Mouse (Mus musculus) liver, embryonic 15.5 days (tissue): ENCODE results near the gene Osbp2. TPM values are rescaled to one million over a fixed set of nuclear protein-coding genes. Genes with fewer than 3 reads are reported as not detected.
"Not testable (repeated sequence)": the region's sequence is repeated elsewhere in the genome, so short reads cannot be mapped to it uniquely, and the experiment has no call there.

Experiments used
- ATAC-seq: fragments of 200-750 bp; cut with Nextera tagmentation; 2 replicates; pipeline ENCODE4 v1.8.0; 2017; ENCODE audit warnings: moderate number of reproducible peaks, mild to moderate bottlenecking, moderate library complexity; ENCODE audit not compliant: insufficient read depth
- H3K27ac ChIP-seq: fragments of 300-500 bp; sonication (generic); replicated peaks from 2 replicates; pipeline ENCODE4 v1.5.1; 2015; ENCODE audit warnings: mild to moderate bottlenecking, inconsistent platforms
- H3K27me3 ChIP-seq: fragments of 300-500 bp; sonication (generic); 2 replicates; pipeline ENCODE4 v1.6.1; 2015; ENCODE audit warnings: mild to moderate bottlenecking, inconsistent platforms
- H3K36me3 ChIP-seq: fragments of 300-500 bp; sonication (generic); replicated peaks from 2 replicates; pipeline ENCODE4 v1.6.1; 2015; ENCODE audit warnings: moderate library complexity, mild to moderate bottlenecking, inconsistent platforms
- H3K4me1 ChIP-seq: fragments of 300-500 bp; sonication (generic); replicated peaks from 2 replicates; pipeline ENCODE4 v1.6.1; 2015; ENCODE audit warnings: inconsistent platforms
- H3K4me2 ChIP-seq: fragments of 300-500 bp; sonication (generic); 2 replicates; pipeline ENCODE4 v1.6.1; 2015; ENCODE audit warnings: moderate library complexity, mild to moderate bottlenecking, inconsistent platforms
- H3K4me3 ChIP-seq: fragments of 300-500 bp; sonication (generic); replicated peaks from 2 replicates; pipeline ENCODE4 v1.5.1; 2015; ENCODE audit warnings: mild to moderate bottlenecking, inconsistent platforms
- H3K9ac ChIP-seq: fragments of 300-500 bp; sonication (generic); 2 replicates; pipeline ENCODE4 v1.6.1; 2015; ENCODE audit warnings: moderate library complexity, mild to moderate bottlenecking, inconsistent platforms
- H3K9me3 ChIP-seq: fragments of 300-500 bp; sonication (generic); replicated peaks from 2 replicates; pipeline ENCODE4 v1.6.1; 2016; ENCODE audit warnings: inconsistent platforms
- WGBS: fragments of 180-500 bp; shearing (Covaris S2); methylation state at CpG from one replicate; pipeline ENCODE4 v1.1.7; 2015; ENCODE audit warnings: mixed read lengths; ENCODE audit not compliant: insufficient replicate concordance; 5-methylcytosine and 5-hydroxymethylcytosine counted together
- polyA plus RNA-seq: library from polyadenylated mRNA; unstranded; fragments of >200 nt; fragmentation: Nextera tagmentation; extraction: Ambion mirVana; gene quantifications from 2 replicates; pipeline ENCODE4 v1.2.1, GENCODE M21; 2015

Osbp2 gene
- 0.09 TPM in 2 replicates for polyA plus RNA-seq

DNA sequence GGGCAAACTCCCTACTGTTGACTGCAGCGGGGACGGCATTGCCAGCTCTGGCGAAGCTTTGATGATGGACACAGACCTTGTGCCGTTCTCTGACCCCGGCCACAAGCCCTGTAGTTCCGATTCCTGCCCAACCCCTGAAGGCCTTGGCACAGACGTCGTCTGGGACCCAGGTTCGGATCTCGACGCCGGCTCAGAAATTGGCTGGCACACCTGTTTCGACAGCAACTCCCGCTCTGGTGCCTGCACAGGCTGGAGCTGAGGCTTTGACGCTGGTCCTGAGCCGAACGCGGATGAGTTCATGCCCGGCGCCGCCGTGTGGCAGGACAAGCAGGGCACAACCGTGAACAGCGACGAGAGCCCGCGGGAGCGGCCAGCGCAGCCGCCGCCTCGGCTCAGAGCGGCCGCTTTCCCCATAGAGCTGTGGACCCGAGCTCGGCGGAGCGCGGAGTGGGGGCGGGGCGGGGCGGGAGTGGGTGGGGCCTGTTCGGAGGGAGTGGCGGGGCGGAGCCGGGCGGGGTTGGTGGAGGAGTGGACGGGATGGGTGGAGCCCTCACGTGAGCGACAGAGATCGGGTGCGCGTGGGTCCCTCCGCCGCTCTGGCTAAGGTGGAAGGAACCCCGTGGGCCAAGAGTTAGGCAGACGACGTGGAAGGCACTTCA, at the start of gene Osbp2:
TSS of gene Osbp2 (minus strand) at position 450 of the 659 bp plus-strand sequence.
- 4% methylated on average over 57 of the region's 58 CpGs for WGBS
- H3K36me3 ChIP-seq: no peaks in the 10 kb centered on the region
- ATAC-seq: peak; percentile 89
- no peak within 1 kb of the TSS for H3K27ac ChIP-seq
- no peaks in the 10 kb centered on the region for H3K9me3 ChIP-seq
- H3K4me3 ChIP-seq: peak within 1 kb of the TSS; percentile 49
- H3K4me2 ChIP-seq: peak within 1 kb of the TSS; percentile 76
- H3K9ac ChIP-seq: no peak within 1 kb of the TSS
- peaks cover 11% of the 10 kb centered on the region for H3K4me1 ChIP-seq
- peaks cover 52% of the 10 kb centered on the region for H3K27me3 ChIP-seq

DNA sequence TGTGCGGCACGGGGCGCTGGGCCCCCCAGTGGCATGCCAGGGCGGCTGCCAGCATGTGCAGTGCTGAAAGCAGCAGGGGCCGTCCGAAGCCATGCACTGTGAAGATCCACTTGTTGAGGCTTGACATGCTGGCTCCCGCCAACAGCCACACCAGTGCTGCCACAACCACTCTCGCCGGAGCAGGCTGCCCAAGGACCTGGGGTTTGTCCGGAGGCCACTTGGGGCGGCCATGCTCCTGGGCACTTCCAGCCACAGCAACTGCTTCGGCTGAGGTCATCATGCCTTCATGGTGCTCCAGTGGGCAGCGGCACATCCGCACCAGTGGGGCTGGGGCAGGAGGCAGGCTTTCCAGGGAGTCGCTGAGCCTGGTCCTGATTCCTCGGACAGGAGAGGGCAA, 49.2 kb upstream of the Osbp2 start:
- no peak overlapping the region for H3K27ac ChIP-seq
- 9% methylated on average over 16 of the region's 16 CpGs for WGBS
- H3K9ac ChIP-seq: no peak overlapping the region
- H3K9me3 ChIP-seq: no peaks in the 10 kb centered on the region
- H3K4me2 ChIP-seq: peak overlapping the region; percentile 77
- no peak for ATAC-seq
- H3K36me3 ChIP-seq: no peaks in the 10 kb centered on the region
- peak overlapping the region; percentile 55 for H3K4me3 ChIP-seq
- H3K27me3 ChIP-seq: peaks cover 61% of the 10 kb centered on the region
- H3K4me1 ChIP-seq: peaks cover 19% of the 10 kb centered on the region

DNA sequence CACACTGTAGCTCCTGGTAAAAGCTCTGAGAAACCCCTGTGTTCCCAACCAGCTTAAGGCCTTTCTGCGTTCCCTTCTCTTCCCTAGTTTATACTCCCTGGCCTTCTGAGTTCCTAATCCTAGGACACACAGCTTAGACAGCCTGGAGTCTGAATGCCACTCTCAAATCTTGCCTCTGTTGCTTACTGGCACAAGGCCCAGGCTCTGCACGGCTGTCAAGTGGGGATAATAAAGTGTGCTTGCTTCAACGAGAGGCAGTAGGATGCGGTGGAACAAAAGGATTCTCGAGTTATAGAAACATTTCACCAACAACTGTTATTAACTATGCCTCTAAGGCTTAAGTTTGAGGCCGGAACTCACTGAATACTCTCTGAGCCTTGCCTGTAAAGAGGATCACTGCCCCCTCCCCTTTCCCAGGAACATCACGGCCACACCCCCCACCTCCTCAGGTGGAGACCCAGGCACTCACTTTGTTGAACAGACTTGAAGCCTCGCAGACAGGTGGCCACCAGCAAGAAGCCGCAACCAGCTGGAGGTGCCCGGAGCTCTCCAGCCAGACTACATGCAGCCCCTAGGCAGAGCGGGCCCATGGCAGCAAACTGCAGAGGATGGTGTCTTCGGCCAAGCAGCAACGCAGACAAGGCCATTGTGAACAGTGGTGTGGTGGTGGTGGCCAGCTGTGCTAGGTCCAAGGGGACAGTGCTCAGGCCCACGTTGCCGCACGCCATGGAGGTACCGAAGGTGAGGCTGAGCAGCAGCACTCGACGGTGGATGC, 48.6 kb upstream of the Osbp2 start:
- Histone ChIP-seq H3K36me3 (no peaks in the 10 kb centered on the region), H3K4me1 (peaks cover 19% of the 10 kb centered on the region), H3K4me2 (peak overlapping the region; percentile 77), H3K9me3 (no peaks in the 10 kb centered on the region), H3K4me3 (peak overlapping the region; percentile 55; the same call in 1 of the 2 replicates), H3K27me3 (peaks cover 61% of the 10 kb centered on the region), H3K9ac (no peak overlapping the region), H3K27ac (no peak overlapping the region)
- WGBS: 39% methylated on average over 19 of the region's 19 CpGs
- ATAC-seq: no peak

DNA sequence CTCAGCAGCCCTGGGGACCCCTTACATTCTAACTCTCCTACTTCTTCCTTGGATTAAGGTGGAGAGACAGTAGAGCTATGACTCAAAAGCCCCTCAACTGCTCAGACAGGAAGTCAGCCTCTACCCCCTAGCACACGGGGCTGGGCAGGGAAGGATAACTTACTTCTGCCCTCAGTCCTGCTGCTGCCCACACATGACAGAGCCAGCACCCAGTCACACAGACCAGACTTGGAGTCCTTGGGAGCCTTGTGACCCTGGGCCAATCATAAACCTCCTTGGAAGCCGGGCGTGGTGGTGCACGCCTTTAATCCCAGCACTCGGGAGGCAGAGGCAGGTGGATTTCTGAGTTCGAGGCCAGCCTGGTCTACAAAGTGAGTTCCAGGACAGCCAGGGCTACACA, 47.7 kb upstream of the Osbp2 start:
- not testable (repeated sequence) for H3K9me3 ChIP-seq, H3K27ac ChIP-seq, H3K9ac ChIP-seq, H3K4me2 ChIP-seq, ATAC-seq, H3K36me3 ChIP-seq, H3K4me3 ChIP-seq
- Histone ChIP-seq H3K27me3 (peaks cover 61% of the 10 kb centered on the region), H3K4me1 (peaks cover 19% of the 10 kb centered on the region)
- 63% methylated on average over 6 of the region's 6 CpGs for WGBS

DNA sequence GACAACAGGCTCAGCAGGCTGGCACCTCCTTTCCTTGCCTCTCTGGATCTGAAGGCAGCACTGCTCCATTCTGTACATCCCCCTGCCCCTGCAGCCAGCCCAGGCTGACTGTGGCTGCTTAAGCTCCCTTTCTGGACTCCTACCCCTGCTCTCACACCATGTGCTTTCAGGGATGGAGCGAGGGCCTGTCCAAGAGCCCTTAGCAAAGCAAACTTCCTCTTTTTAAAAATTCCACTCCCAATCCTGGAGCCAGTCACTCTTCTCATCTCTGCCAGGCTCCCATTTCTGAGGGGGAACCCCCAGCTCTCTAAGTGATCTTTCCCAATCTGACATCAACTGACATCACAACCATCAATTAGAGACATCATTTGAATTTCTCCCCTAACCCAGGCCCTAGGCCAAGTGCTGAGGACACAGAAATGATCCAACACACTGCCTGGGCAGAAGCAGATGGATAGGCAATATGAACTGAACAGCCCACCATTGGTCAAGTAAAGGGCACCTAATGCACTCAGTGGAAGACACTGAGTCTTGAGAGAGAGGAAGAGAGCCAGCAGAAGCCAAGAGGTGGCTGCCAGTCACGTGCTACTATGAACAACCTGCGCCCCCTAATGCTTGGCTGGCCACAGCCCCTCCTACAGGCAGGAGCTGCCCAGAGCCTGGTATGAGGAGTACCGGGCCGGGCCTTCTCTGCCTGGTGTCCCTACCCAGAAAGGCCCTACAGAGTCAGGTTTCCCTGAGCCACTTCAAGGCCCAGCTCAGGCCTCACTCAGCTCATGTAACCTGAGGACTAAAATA, 47.0 kb upstream of the Osbp2 start:
- Histone ChIP-seq H3K4me2 (no peak overlapping the region), H3K4me1 (peaks cover 19% of the 10 kb centered on the region), H3K36me3 (no peaks in the 10 kb centered on the region), H3K9ac (no peak overlapping the region), H3K27me3 (peaks cover 56% of the 10 kb centered on the region), H3K9me3 (no peaks in the 10 kb centered on the region), H3K27ac (no peak overlapping the region), H3K4me3 (no peak overlapping the region)
- 38% methylated on average over 5 of the region's 5 CpGs for WGBS
- no peak for ATAC-seq

DNA sequence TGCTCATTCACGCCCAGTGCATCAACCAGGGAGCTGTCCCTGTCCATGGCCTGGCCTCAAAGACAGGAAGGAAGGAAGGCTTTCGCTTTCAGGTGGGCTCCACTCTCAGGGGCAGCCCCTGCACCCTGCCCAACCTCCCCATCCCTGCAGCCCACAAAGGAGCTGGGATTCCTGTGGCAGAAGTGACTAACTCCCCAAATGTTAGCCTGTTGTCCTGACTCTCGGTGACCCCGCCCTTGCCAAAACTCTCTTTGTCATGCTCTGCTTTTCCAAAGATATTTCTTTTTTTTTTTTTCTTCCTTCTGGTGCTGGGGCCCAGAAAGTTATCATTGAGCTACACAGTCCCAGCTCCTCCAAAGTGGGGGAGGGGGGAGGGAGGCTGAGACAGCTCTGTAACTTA, 45.5 kb upstream of the Osbp2 start:
- Histone ChIP-seq H3K36me3 (no peaks in the 10 kb centered on the region), H3K4me2 (no peak overlapping the region), H3K4me3 (no peak overlapping the region), H3K9me3 (no peaks in the 10 kb centered on the region), H3K4me1 (peaks cover 17% of the 10 kb centered on the region), H3K27ac (no peak overlapping the region), H3K9ac (no peak overlapping the region), H3K27me3 (peaks cover 41% of the 10 kb centered on the region)
- ATAC-seq: no peak
- 58% methylated on average over 4 of the region's 4 CpGs for WGBS

DNA sequence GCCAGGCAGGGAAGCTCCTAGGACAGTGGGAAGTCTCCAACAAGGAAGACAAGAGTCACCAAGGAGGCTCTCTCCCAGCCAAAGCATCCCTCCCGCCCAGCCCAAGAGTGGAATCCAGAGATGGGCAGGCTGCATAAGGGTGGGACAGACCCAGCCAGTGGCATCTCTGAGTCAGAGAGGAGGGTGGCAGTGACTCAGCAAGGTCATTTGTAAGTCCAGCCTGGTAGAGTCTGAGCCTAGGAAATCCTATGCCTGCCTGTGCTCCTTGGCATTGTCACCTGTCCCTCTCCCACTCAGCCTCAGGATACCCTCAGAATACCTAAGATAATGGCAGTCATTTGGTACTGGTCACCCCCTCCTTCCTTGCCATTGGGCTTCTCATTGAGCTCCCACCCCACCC, 41.7 kb upstream of the Osbp2 start:
- Histone ChIP-seq H3K27me3 (peaks cover 3% of the 10 kb centered on the region; the same call in 1 of the 2 replicates), H3K4me2 (no peak overlapping the region), H3K4me1 (no peaks in the 10 kb centered on the region), H3K9me3 (no peaks in the 10 kb centered on the region), H3K36me3 (no peaks in the 10 kb centered on the region), H3K9ac (no peak overlapping the region), H3K4me3 (no peak overlapping the region), H3K27ac (no peak overlapping the region)
- no peak for ATAC-seq
- WGBS: 35% methylated on average over 1 of the region's 1 CpGs

DNA sequence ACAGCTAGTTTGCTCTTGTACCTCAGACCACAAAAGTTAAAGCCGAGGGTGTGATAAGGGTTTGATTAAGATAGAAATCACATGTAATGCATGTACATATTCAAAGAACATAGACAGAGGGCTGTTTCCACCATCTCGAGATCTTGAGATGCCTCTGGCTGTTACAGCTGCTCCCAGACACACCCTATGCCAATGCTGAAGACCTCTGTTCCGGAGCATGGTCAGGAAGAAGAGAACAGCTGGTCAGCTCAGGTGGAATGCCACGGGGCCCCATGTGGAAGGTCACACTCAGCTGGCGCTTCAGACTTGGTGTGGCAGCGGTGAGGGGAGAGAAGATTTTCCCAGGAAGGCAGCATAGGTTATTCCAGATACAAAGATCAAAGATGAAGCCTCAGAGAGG, 41.0 kb upstream of the Osbp2 start:
- no peak overlapping the region for H3K27ac ChIP-seq
- ATAC-seq: no peak
- H3K9ac ChIP-seq: no peak overlapping the region
- H3K4me3 ChIP-seq: no peak overlapping the region
- H3K36me3 ChIP-seq: no peaks in the 10 kb centered on the region
- no peaks in the 10 kb centered on the region for H3K9me3 ChIP-seq
- no peaks in the 10 kb centered on the region for H3K4me1 ChIP-seq
- WGBS: 53% methylated on average over 6 of the region's 6 CpGs
- no peaks in the 10 kb centered on the region for H3K27me3 ChIP-seq
- H3K4me2 ChIP-seq: no peak overlapping the region

DNA sequence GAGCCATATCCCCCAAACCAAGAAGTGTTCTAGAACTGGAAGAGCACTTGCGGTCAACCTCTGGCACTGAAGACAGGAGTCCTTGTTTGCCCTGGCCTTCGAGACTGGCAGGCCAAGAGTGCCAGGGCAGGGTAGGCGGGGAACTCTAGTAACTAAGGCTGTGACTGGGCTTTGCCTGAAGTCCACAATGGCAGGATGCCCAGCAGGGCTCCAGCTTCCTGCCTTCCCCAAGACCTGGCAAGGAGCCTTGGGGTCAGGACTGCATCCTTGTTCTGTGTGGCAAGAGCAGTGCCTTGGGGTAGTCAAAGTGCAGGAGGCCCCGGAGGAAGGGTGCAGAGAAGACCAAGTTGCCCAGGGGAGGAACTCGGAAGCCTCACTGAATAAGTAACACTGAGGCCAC, 39.3 kb upstream of the Osbp2 start:
- H3K9me3 ChIP-seq: no peaks in the 10 kb centered on the region
- no peak for ATAC-seq
- 62% methylated on average over 5 of the region's 5 CpGs for WGBS
- H3K27ac ChIP-seq: no peak overlapping the region
- no peak overlapping the region for H3K4me3 ChIP-seq
- H3K4me2 ChIP-seq: no peak overlapping the region
- H3K4me1 ChIP-seq: no peaks in the 10 kb centered on the region
- no peaks in the 10 kb centered on the region for H3K36me3 ChIP-seq
- no peaks in the 10 kb centered on the region for H3K27me3 ChIP-seq
- H3K9ac ChIP-seq: no peak overlapping the region

DNA sequence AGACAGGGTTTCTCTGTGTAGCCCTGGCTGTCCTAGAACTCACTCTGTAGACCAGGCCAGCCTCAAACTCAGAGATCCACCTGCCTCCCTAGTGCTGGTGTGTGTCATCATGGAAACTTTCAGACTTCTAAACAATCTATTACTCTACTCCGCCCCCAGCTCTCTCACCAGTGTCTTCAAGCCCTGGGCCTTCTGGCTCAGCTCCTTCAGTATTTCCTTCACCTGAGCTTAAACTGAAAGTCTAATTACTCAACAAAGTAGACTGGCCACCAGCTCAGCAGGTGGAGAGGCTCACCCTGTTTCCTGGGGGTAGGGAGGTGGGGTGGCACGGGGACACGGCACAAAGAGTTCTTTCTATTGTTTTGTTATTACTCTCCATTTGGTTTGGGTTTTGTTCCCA, 38.8 kb upstream of the Osbp2 start:
- WGBS: 75% methylated on average over 3 of the region's 3 CpGs
- Histone ChIP-seq H3K36me3 (no peaks in the 10 kb centered on the region), H3K9me3 (no peaks in the 10 kb centered on the region), H3K9ac (no peak overlapping the region), H3K4me2 (no peak overlapping the region), H3K4me3 (no peak overlapping the region), H3K27ac (no peak overlapping the region), H3K4me1 (no peaks in the 10 kb centered on the region), H3K27me3 (no peaks in the 10 kb centered on the region)
- no peak for ATAC-seq

DNA sequence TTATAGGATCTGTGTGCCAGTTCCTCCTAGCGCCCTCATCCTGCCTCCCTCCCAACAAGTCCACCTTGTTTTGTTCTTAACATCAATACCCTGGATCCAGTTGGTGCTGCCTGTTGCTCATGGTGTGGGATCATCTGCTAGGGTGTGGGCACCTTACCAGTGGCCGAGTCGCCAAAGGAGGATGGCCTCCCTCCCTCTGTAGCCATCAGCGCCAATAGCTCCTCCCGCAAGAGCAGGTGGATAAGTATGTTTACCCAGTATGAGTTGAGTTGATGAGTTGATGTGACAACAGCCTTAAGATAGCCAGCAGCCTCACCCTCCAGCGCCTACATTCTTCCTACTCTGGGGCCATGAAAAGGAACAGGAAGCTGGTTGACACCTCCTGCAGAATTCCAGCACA, 36.6 kb upstream of the Osbp2 start:
- Histone ChIP-seq H3K4me2 (no peak overlapping the region), H3K4me1 (peaks cover 3% of the 10 kb centered on the region), H3K4me3 (no peak overlapping the region), H3K27me3 (no peaks in the 10 kb centered on the region), H3K9ac (no peak overlapping the region), H3K9me3 (no peaks in the 10 kb centered on the region), H3K36me3 (no peaks in the 10 kb centered on the region), H3K27ac (no peak overlapping the region)
- WGBS: 48% methylated on average over 6 of the region's 6 CpGs
- no peak for ATAC-seq
